Mouse (Mus musculus) cerebellum, adult 2 months (tissue): ENCODE results near the gene Pigt.

ENCODE experiments used
- CTCF ChIP-seq: fragments of 200-500 bp; IDR thresholded peaks from 2 replicates; pipeline ENCODE4 v1.5.1; 2011; ENCODE audit warnings: low read depth, mild to moderate bottlenecking, control low read depth, low read length, moderate library complexity, borderline replicate concordance; ENCODE audit not compliant: insufficient read depth
- POLR2A ChIP-seq: fragments of 200-500 bp; IDR thresholded peaks from 2 replicates; pipeline ENCODE4 v1.6.1; 2011; ENCODE audit warnings: low read length, control low read depth, borderline replicate concordance; ENCODE audit not compliant: insufficient read depth

DNA sequence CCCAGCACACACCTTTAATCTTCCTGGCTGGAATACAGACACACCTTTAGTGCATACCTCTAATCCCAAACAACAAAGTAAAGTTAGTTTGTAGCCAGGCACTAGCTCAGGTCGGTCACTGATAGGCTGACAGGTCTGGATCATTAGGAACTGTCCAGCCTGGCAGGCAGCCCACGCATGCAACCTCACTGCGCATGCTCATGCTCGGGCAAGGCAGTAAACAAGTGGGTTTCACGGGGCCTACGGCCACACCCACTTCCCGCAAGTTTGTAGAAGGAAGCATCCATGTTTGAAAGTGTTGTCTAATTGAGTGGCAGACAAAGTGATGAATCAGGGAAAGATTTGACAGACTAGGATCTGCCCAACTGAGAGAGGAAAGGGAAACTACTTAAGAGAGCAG lies 45.3 kb downstream of the Pigt start:
- no peak for TF ChIP-seq POLR2A
- no peak for TF ChIP-seq CTCF
